Mouse (Mus musculus): ENCODE results near the gene Btbd16. TPM values are rescaled to one million over a fixed set of nuclear protein-coding genes. Genes with fewer than 3 reads are reported as not detected.

The Btbd16 gene
- 4.2 TPM for polyA plus RNA-seq (2014; fragmentation: Illumina TruSeq; extraction: RNeasy Lipid Tissue Mini Kit (QIAGEN cat#74804); ENCODE audit: low read depth, low replicate concordance)

DNA sequence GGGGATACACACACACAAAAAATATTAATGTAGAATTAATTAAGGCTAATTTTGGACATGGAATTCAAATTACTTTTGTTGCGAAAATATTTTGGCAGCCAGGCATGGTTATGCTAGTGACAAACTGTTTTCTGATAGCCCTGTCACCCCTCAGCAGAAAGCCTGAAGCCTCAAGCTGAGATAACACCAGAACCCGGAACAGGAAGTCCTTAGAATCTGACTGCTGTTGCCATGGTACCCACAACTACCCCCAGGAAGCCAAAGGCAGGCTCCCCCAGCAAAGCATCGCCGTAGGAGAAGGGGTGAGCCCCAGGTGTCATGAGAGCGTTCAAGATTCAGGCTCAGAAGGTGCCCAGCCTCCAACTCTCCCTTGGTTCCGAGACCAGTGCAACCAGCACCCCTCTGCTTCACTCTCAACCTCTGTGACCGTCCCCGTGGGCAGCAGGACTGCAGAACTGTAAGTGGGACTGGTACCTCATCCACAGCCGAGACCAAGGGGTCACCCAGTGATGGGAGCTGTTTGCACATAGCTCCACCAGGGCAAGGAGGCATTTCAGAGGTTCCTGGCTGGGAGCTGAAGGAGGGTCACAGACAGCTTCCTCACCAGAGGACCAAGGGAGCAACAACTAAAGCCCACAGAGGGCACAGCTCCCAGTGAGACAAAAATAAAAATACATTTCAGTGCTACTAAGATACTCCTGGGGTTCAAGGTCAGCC, at the start of gene Btbd16:
TSS of gene Btbd16 (plus strand) at position 156 of the 717 bp plus-strand sequence.

GRCm38 (mm10) chr7:130865613-130866591, 92.0 kb downstream of the Btbd16 start, which contains the start of gene Plekha1:
Gene Plekha1 (plus strand): TSS chr7:130865756.

Other genes with a start within 250 kb of the Btbd16 start
- 58.4 TPM for gene Nsmce4a, start 201.0 kb upstream of the Btbd16 start, polyA plus RNA-seq (2014; fragmentation: Illumina TruSeq; extraction: RNeasy Lipid Tissue Mini Kit (QIAGEN cat#74804); ENCODE audit: low read depth, low replicate concordance)
- 38.8 TPM for gene Tacc2, start 196.6 kb upstream of the Btbd16 start, polyA plus RNA-seq (2014; fragmentation: Illumina TruSeq; extraction: RNeasy Lipid Tissue Mini Kit (QIAGEN cat#74804); ENCODE audit: low read depth, low replicate concordance)
- gene Plekha1, start 91.7 kb downstream of the Btbd16 start, polyA plus RNA-seq (2014; fragmentation: Illumina TruSeq; extraction: RNeasy Lipid Tissue Mini Kit (QIAGEN cat#74804); ENCODE audit: low read depth, low replicate concordance) = 91.0 TPM
- 118 TPM for gene Htra1, start 162.0 kb downstream of the Btbd16 start, polyA plus RNA-seq (2014; fragmentation: Illumina TruSeq; extraction: RNeasy Lipid Tissue Mini Kit (QIAGEN cat#74804); ENCODE audit: low read depth, low replicate concordance)